Mouse (Mus musculus): Measurements from ENCODE around the gene Ankef1.

Ankef1 gene

DNA sequence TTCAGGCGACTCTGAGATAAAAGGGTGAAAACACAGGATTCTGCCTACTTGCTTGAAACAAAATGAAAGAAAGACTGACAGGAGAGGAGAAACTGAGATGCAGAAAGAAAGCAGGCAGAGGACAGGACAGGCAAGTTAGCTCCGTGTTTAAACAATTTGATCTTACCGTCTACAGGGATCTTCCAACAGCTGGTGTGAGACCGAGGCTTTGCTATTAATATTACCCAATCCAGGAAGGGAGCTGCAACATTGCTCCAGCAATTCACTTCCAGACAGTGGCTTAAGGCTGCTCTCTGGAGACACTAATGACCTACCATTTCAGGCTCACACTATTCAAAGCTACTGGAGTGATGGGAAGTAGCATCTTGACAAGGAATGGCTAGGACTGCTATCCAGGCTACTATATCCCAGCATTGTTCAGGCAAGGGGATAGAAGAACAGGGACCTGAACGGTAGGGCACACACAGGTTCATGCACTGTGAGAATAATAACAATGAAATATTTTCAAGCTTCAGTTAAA is 99.0 kb downstream of the Ankef1 start:
- DNase-seq (ENCODE audit: low spot score in 2 of 2), result no peak

DNA sequence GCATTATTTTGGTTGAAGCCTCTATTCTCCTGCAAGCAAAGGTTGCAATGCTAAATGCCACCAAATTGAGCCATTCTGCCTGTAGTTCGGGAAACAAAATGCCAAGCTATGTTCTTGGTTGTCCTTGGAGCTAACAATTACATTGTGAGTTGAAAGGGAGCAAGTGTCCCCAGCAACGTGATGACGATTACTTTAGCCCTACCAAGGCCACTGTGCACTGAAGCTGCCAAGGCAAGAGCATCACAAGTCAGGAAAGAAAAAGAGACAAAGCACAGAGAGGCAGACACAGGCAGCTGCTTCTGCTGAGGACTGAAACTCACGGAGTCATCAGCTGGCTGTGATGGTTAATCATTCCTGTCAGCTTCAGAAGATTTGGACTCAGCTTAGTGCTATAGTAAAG is 99.5 kb downstream of the Ankef1 start:
- DNase-seq (ENCODE audit: low spot score in 2 of 2), result no peak
